Mouse (Mus musculus): ENCODE results near the gene Dnajc5g.

Gene Dnajc5g

GRCm38 (mm10) chr5:31108000-31108490 is 2.0 kb downstream of the Dnajc5g start, which contains the start of gene Slc30a3:
Gene Slc30a3 (minus strand): TSS chr5:31108237.
- no peak for DNase-seq (ENCODE audit: low read depth, low spot score)

- DNase-seq (ENCODE audit: low read depth, low spot score) = no peak
Observed at GRCm38 (mm10) chr5:31110781-31111180, 4.7 kb downstream of the Dnajc5g start.

GRCm38 (mm10) chr5:31116354-31116753 is 10.3 kb downstream of the Dnajc5g start, which contains the start of gene Trim54:
Gene Trim54 (plus strand): TSS chr5:31116712.
- peak; percentile 92 for DNase-seq (ENCODE audit: low read depth, low spot score)

- DNase-seq (ENCODE audit: low read depth, low spot score) = peak; percentile 70
Observed at GRCm38 (mm10) chr5:31116912-31117311, 10.8 kb downstream of the Dnajc5g start.

GRCm38 (mm10) chr5:31121111-31121510 is 15.0 kb downstream of the Dnajc5g start:
- no peak for DNase-seq (ENCODE audit: low read depth, low spot score)

GRCm38 (mm10) chr5:31123481-31123880 is 17.4 kb downstream of the Dnajc5g start:
- no peak for DNase-seq (ENCODE audit: low read depth, low spot score)

- DNase-seq (ENCODE audit: low read depth, low spot score) = no peak
Observed at GRCm38 (mm10) chr5:31126050-31126449, 20.0 kb downstream of the Dnajc5g start.

GRCm38 (mm10) chr5:31136730-31137424 is 30.8 kb downstream of the Dnajc5g start:
- DNase-seq (ENCODE audit: low read depth, low spot score) = no peak

- no peak for DNase-seq (ENCODE audit: low read depth, low spot score)
Observed at GRCm38 (mm10) chr5:31137658-31138057, 31.6 kb downstream of the Dnajc5g start.

- DNase-seq (ENCODE audit: low read depth, low spot score) = no peak
Observed at GRCm38 (mm10) chr5:31138241-31138967, 32.3 kb downstream of the Dnajc5g start, which contains the start of gene Ucn. Gene Ucn (minus strand): TSS chr5:31138829.

- DNase-seq (ENCODE audit: low read depth, low spot score) = no peak
Observed at GRCm38 (mm10) chr5:31138968-31139425, 32.9 kb downstream of the Dnajc5g start.

- DNase-seq (ENCODE audit: low read depth, low spot score) = no peak
Observed at GRCm38 (mm10) chr5:31149781-31150180, 43.7 kb downstream of the Dnajc5g start.

GRCm38 (mm10) chr5:31151746-31152145 is 45.7 kb downstream of the Dnajc5g start:
- DNase-seq (ENCODE audit: low read depth, low spot score) = no peak

GRCm38 (mm10) chr5:31153516-31154151 is 47.5 kb downstream of the Dnajc5g start:
- peak; percentile 58 for DNase-seq (ENCODE audit: low read depth, low spot score)

- DNase-seq (ENCODE audit: low read depth, low spot score) = peak; percentile 89
Observed at GRCm38 (mm10) chr5:31154152-31154553, 48.1 kb downstream of the Dnajc5g start, which contains the start of gene Mpv17. Gene Mpv17 (minus strand): TSS chr5:31154251.
